Mouse (Mus musculus): ENCODE measurements at regions not wholly inside any gene's neighbourhood (a gene's known extent, or its start where the extent isn't known, plus 50 kb on each side); places are given as distances from the start of the nearest gene placed in this dataset.

DNA sequence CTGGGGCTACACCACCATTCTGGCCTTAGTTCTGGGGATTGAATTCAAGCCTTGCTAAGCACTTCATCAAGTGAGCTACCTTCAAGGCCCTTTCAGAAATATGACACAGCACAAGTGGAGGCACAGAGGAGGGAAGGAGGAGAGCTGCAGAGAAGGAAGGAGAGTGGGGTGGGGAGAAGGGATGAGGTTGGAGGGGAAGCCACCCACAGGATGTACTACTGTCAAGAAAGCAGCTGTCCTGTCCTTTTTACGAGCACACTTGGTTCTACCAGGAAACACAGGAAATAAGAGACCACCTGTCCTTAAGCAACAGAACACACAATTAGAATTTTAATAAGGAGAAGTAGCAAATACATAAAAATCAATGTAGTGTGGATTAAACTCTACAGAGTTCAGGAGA is 210.5 kb upstream of the Mkln1 start:
- H3K27ac ChIP-seq (ENCODE audit: low read length) = no peak overlapping the region
- ATAC-seq = no peak

DNA sequence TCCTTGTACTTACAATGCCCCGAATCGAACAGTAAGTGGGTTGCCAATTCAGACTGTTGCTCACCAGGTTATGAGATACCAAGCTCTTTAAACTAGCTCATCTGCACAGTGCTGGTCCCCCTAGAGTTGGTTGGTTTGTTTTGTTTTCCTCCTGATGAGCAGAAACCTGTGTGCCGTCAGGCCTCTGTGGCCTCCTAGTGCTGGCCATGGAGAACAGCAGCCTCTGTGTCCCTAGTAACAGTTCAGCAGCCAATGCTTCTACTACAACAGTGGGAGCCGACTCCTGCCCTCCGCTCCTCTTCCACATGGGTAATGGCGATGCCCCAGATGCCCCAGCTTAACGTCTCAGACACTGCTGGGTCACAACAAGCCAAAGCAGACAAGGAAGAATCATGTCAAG is 209.5 kb upstream of the Mkln1 start:
- H3K4me1 ChIP-seq (ENCODE audit: control insufficient read depth, insufficient read depth, low read length) = no peaks in the 10 kb centered on the region
- WGBS = 59% methylated on average over 7 of the region's 7 CpGs
- no peaks in the 10 kb centered on the region for H3K27me3 ChIP-seq (ENCODE audit: control insufficient read depth, insufficient read depth, low read depth, low read length)
- H3K9ac ChIP-seq (ENCODE audit: low read depth, low read length) = no peak overlapping the region
- H3K4me2 ChIP-seq (ENCODE audit: low read length) = no peak overlapping the region
- no peak overlapping the region for H3K27ac ChIP-seq (ENCODE audit: low read length)
- no peak for ATAC-seq
- no peak overlapping the region for H3K4me3 ChIP-seq (ENCODE audit: low read depth, low read length)
- H3K36me3 ChIP-seq (ENCODE audit: control insufficient read depth, insufficient read depth, low read length) = no peaks in the 10 kb centered on the region
- no peaks in the 10 kb centered on the region for H3K9me3 ChIP-seq (replicated peaks; ENCODE audit: control insufficient read depth, low read length, poor library complexity, severe bottlenecking)

More for the DNA sequence above, 210.5 kb upstream of the Mkln1 start:
- 75% methylated on average over 1 of the region's 1 CpGs for WGBS
- H3K4me1 ChIP-seq (ENCODE audit: control insufficient read depth, insufficient read depth, low read length) = no peaks in the 10 kb centered on the region
- H3K9ac ChIP-seq (ENCODE audit: low read depth, low read length) = no peak overlapping the region
- H3K4me2 ChIP-seq (ENCODE audit: low read length) = no peak overlapping the region
- H3K4me3 ChIP-seq (ENCODE audit: low read depth, low read length) = no peak overlapping the region
- H3K36me3 ChIP-seq (ENCODE audit: control insufficient read depth, insufficient read depth, low read length) = no peaks in the 10 kb centered on the region
- H3K27me3 ChIP-seq (ENCODE audit: control insufficient read depth, insufficient read depth, low read depth, low read length) = no peaks in the 10 kb centered on the region
- no peaks in the 10 kb centered on the region for H3K9me3 ChIP-seq (replicated peaks; ENCODE audit: control insufficient read depth, low read length, poor library complexity, severe bottlenecking)

DNA sequence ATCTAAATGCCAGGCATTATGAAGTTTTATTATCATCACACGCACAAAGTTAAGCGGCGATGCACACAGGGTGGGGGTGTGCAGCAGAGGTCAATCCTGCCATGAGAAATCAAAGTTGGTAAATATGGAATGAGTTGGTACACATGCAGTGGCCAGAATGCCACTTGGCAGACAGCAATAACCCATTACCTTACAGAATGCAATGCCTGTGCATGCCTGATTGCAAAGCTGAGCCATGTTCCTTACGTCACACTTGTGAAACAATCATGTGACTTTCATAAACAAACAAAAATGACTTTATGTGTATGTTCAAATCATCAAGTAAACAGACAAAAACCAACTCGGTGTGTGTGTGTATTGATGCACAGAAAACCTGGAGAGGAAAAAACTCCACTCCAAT is 208.5 kb upstream of the Mkln1 start:
- no peaks in the 10 kb centered on the region for H3K9me3 ChIP-seq (replicated peaks; ENCODE audit: control insufficient read depth, low read length, poor library complexity, severe bottlenecking)
- no peaks in the 10 kb centered on the region for H3K4me1 ChIP-seq (ENCODE audit: control insufficient read depth, insufficient read depth, low read length)
- H3K4me2 ChIP-seq (ENCODE audit: low read length) = no peak overlapping the region
- no peaks in the 10 kb centered on the region for H3K36me3 ChIP-seq (ENCODE audit: control insufficient read depth, insufficient read depth, low read length)
- no peak overlapping the region for H3K4me3 ChIP-seq (ENCODE audit: low read depth, low read length)
- H3K27ac ChIP-seq (ENCODE audit: low read length) = no peak overlapping the region
- 78% methylated on average over 5 of the region's 5 CpGs for WGBS
- no peak for ATAC-seq
- no peaks in the 10 kb centered on the region for H3K27me3 ChIP-seq (ENCODE audit: control insufficient read depth, insufficient read depth, low read depth, low read length)
- H3K9ac ChIP-seq (ENCODE audit: low read depth, low read length) = no peak overlapping the region

DNA sequence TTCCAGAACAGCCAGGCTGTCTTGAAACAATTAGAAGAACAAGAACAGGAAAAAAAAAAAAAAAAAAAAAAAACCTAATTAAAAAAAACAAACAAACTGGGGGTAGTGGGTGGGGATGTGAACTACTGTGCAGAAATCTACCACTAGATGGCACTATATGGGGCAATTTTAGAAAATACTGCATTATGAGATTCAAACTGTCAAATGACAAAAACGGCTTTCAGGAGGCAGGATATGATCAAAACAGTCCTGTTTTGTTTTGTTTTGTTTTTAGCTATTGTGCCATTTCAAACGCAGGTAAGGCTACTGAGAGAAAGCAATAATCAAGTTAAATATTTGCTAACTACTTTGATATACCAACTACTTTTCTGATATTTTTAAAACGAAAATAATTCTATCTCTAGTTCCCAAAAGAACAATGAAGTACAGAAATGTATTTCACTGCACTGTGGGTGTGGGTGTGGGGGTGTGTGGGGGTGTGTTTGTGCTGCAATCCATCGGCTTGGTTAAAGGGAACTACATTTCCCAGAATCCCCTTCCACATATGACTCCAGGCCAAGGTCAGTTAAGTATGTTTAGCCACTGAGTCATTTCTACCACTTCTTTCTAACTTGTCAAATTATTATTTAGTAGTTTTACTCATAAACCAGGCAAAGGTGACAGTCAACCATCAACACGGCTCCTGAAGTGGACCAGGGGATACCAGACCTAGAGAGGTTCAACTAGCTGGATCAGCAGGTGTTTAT is 207.7 kb upstream of the Mkln1 start:
- no peak overlapping the region for H3K4me2 ChIP-seq (ENCODE audit: low read length)
- H3K27me3 ChIP-seq (ENCODE audit: control insufficient read depth, insufficient read depth, low read depth, low read length) = no peaks in the 10 kb centered on the region
- no peaks in the 10 kb centered on the region for H3K36me3 ChIP-seq (ENCODE audit: control insufficient read depth, insufficient read depth, low read length)
- no peaks in the 10 kb centered on the region for H3K9me3 ChIP-seq (replicated peaks; ENCODE audit: control insufficient read depth, low read length, poor library complexity, severe bottlenecking)
- no peak overlapping the region for H3K27ac ChIP-seq (ENCODE audit: low read length)
- no peak overlapping the region for H3K4me3 ChIP-seq (ENCODE audit: low read depth, low read length)
- 50% methylated on average over 5 of the region's 5 CpGs for WGBS
- ATAC-seq = no peak
- no peak overlapping the region for H3K9ac ChIP-seq (ENCODE audit: low read depth, low read length)
- H3K4me1 ChIP-seq (ENCODE audit: control insufficient read depth, insufficient read depth, low read length) = no peaks in the 10 kb centered on the region

DNA sequence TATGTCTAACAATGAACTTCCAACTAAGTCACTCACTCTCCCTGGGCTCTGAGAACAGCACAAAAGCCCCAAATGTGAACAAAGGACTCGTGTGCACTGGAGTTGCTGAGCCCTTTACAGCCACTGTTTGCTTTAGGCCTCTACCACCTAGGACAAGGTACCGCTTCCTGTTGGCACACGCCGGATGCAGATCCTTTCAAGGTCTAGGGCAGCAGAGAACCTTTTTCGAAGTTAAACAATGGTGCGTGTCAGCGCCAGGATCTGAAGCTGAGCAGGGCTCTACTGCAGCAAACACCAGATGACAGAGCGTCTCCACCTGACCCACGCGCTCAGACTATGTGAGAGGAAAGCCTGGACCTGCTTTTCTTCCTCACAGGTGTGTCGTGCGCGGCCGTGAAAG is 207.0 kb upstream of the Mkln1 start:
- no peak for ATAC-seq
- H3K9ac ChIP-seq (ENCODE audit: low read depth, low read length) = no peak overlapping the region
- H3K27ac ChIP-seq (ENCODE audit: low read length) = no peak overlapping the region
- H3K27me3 ChIP-seq (ENCODE audit: control insufficient read depth, insufficient read depth, low read depth, low read length) = no peaks in the 10 kb centered on the region
- no peak overlapping the region for H3K4me2 ChIP-seq (ENCODE audit: low read length)
- H3K4me3 ChIP-seq (ENCODE audit: low read depth, low read length) = no peak overlapping the region
- H3K4me1 ChIP-seq (ENCODE audit: control insufficient read depth, insufficient read depth, low read length) = no peaks in the 10 kb centered on the region
- H3K36me3 ChIP-seq (ENCODE audit: control insufficient read depth, insufficient read depth, low read length) = no peaks in the 10 kb centered on the region
- WGBS = 84% methylated on average over 14 of the region's 14 CpGs
- H3K9me3 ChIP-seq (replicated peaks; ENCODE audit: control insufficient read depth, low read length, poor library complexity, severe bottlenecking) = no peaks in the 10 kb centered on the region

DNA sequence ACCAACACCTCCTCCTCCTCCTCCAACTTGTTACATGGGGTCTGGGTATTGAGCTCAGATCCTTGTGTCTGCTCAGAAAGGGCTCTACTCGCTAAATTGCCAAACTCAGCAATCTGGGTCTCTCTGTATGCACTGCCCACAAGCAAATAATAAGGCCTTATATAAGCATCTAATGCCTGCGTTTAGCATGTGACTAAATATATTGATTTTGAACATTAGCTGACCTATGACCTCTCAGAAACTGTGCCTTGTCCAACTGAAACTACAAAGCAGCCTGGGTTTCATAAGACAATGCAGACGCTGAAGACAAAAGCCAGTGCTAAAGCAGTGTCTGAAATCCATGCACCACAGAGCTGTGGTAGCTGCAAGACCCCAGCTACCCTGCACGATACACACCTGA is 206.3 kb upstream of the Mkln1 start:
- Histone ChIP-seq H3K27me3 (ENCODE audit: control insufficient read depth, insufficient read depth, low read depth, low read length) (no peaks in the 10 kb centered on the region), H3K27ac (ENCODE audit: low read length) (no peak overlapping the region), H3K9me3 (replicated peaks; ENCODE audit: control insufficient read depth, low read length, poor library complexity, severe bottlenecking) (no peaks in the 10 kb centered on the region), H3K9ac (ENCODE audit: low read depth, low read length) (no peak overlapping the region), H3K4me1 (ENCODE audit: control insufficient read depth, insufficient read depth, low read length) (no peaks in the 10 kb centered on the region), H3K36me3 (ENCODE audit: control insufficient read depth, insufficient read depth, low read length) (no peaks in the 10 kb centered on the region), H3K4me3 (ENCODE audit: low read depth, low read length) (no peak overlapping the region), H3K4me2 (ENCODE audit: low read length) (no peak overlapping the region)
- WGBS = 88% methylated on average over 4 of the region's 4 CpGs
- no peak for ATAC-seq

DNA sequence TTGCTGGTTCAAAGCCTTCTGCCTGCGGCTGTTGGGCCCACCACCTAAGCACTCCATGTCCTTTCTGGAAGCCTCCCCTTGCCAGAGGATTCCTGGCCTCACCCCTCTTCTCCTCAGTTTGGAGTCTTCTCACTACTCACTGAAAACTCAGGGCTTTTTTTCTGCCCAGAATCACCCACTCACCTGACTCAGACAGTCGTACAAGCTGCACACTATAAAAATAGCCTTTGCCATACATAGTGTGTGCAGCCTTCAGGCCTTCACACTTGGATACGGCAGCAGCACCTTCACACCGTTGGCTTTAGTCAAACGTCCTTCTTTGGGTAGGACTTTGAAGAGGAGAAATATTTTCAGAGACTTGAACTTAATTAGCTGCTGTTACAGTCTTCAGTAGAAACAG is 205.3 kb upstream of the Mkln1 start:
- no peak overlapping the region for H3K4me2 ChIP-seq (ENCODE audit: low read length)

DNA sequence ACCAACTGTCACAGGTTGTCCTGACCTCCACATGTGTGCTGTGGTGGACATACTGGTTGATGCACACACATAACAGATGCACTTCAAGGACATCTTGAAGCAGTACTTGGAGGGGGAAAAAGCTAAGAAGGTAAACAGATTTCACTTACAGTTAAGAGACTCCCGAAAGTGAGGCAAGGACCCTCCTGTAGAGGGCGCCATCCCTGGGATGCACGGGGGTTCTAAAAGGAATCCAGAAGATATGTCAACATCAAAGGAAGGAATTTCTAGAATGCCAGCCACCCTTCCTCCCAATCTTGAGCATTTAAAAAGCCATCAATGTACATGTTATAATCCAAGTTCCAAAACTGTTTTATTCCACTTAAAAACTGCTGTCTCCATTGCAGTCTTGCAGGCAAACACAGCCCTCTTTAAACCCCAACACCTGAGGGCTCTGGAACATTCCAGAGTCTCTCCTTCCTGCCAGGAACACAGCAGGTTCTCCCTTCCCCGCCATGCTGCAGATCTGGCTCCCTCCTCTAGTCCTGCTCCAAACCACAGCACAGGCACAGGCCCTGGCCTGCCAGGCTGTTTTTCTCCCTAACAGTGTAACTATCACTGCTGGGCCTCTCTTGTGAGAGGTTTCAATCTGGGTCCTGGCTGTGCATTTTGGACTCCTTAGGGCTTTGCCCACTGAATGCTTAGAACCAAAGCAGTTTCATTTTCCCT is 200.8 kb upstream of the Mkln1 start:
- no peaks in the 10 kb centered on the region for H3K9me3 ChIP-seq (replicated peaks; ENCODE audit: control insufficient read depth, low read length, poor library complexity, severe bottlenecking)
- H3K4me2 ChIP-seq (ENCODE audit: low read length) = no peak overlapping the region
- no peak overlapping the region for H3K4me3 ChIP-seq (ENCODE audit: low read depth, low read length)
- no peak overlapping the region for H3K9ac ChIP-seq (ENCODE audit: low read depth, low read length)
- H3K36me3 ChIP-seq (ENCODE audit: control insufficient read depth, insufficient read depth, low read length) = no peaks in the 10 kb centered on the region
- H3K27me3 ChIP-seq (ENCODE audit: control insufficient read depth, insufficient read depth, low read depth, low read length) = no peaks in the 10 kb centered on the region
- H3K4me1 ChIP-seq (ENCODE audit: control insufficient read depth, insufficient read depth, low read length) = no peaks in the 10 kb centered on the region
- WGBS = 63% methylated on average over 4 of the region's 4 CpGs
- H3K27ac ChIP-seq (ENCODE audit: low read length) = no peak overlapping the region
- no peak for ATAC-seq

More for the DNA sequence above, 205.3 kb upstream of the Mkln1 start:
- 83% methylated on average over 5 of the region's 5 CpGs for WGBS
- Histone ChIP-seq H3K9me3 (replicated peaks; ENCODE audit: control insufficient read depth, low read length, poor library complexity, severe bottlenecking) (no peaks in the 10 kb centered on the region), H3K4me3 (ENCODE audit: low read depth, low read length) (no peak overlapping the region), H3K36me3 (ENCODE audit: control insufficient read depth, insufficient read depth, low read length) (no peaks in the 10 kb centered on the region), H3K4me1 (ENCODE audit: control insufficient read depth, insufficient read depth, low read length) (no peaks in the 10 kb centered on the region), H3K27ac (ENCODE audit: low read length) (no peak overlapping the region), H3K27me3 (ENCODE audit: control insufficient read depth, insufficient read depth, low read depth, low read length) (no peaks in the 10 kb centered on the region), H3K9ac (ENCODE audit: low read depth, low read length) (no peak overlapping the region)
- no peak for ATAC-seq

DNA sequence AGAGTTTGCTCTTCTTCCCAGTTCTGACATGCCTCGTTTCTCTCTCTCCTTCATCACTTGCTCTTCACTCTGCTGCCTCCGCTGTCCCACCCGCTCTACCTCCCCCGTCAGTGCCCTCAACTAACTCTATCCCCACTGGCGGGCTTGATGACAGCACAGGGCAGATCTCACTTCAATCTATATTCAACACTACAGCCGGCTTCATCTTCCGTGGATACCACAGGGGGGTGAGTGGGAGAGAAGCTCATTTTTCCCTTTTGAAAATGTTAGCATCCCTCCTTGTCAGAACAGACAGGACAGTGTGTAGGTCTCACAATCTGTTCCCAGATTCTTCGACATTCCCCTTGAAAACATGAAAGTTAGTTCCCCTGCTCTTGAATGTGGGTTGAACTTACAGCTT is 200.2 kb upstream of the Mkln1 start:
- WGBS = 76% methylated on average over 8 of the region's 8 CpGs
- H3K4me3 ChIP-seq (ENCODE audit: low read depth, low read length) = no peak overlapping the region
- H3K27ac ChIP-seq (ENCODE audit: low read length) = no peak overlapping the region
- no peaks in the 10 kb centered on the region for H3K9me3 ChIP-seq (replicated peaks; ENCODE audit: control insufficient read depth, low read length, poor library complexity, severe bottlenecking)
- no peaks in the 10 kb centered on the region for H3K4me1 ChIP-seq (ENCODE audit: control insufficient read depth, insufficient read depth, low read length)
- H3K36me3 ChIP-seq (ENCODE audit: control insufficient read depth, insufficient read depth, low read length) = no peaks in the 10 kb centered on the region
- H3K9ac ChIP-seq (ENCODE audit: low read depth, low read length) = no peak overlapping the region
- no peak for ATAC-seq
- no peaks in the 10 kb centered on the region for H3K27me3 ChIP-seq (ENCODE audit: control insufficient read depth, insufficient read depth, low read depth, low read length)
- H3K4me2 ChIP-seq (ENCODE audit: low read length) = no peak overlapping the region

Measured in midbrain, embryonic 16.5 days (tissue).